In the genomic region with DNA sequence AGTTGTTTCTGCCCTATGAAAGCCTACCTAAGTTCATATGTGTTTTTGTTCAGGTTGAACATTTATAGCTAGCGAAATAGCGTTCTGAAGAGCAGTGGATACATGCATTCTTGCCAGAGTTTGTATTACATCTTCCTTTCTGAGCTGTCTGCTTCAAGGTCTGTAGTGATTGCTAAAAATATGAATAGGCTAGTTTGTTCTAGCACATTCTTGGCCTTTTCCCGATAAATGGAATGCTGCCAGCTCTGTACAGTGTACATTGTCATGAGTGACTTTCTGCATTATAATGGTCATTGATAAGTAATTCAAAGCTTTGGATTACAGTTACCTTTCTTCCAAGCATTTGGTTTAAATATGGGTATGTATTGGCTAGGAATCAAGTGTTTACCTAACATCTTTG, we compare ENCODE assay signal across 8 mouse cellular contexts. TPM values are rescaled to one million over a fixed set of nuclear protein-coding genes. Genes with fewer than 3 reads are reported as not detected.
DNase-seq lines count a peak whose midpoint lies in the region; ATAC-seq and TF ChIP-seq lines count a peak whose summit lies in the region.

No protein-coding gene starts in this region.

- ATAC-seq in kidney, postnatal 0 days (replicated peaks; ENCODE audit: low FRiP score, low read depth), result no peak
- no peak for ATAC-seq in hindbrain, embryonic 15.5 days (ENCODE audit: low FRiP score, low read depth)
- ATAC-seq in midbrain, embryonic 16.5 days, result no peak
- ATAC-seq in CD4-positive, CD25-positive, alpha-beta regulatory T cell, adult 4 months, result no peak

- peak overlapping the region; percentile 73 for H3K4me3 ChIP-seq in kidney, postnatal 0 days (replicated peaks; ENCODE audit: low read depth, low read length)
- peak overlapping the region; percentile 46; the same call in 1 of the 2 replicates for H3K4me3 ChIP-seq in cortical plate, adult 2 months (ENCODE audit: insufficient read depth, low read length)
- H3K4me3 ChIP-seq in hindbrain, embryonic 15.5 days, result peak overlapping the region; percentile 82
- H3K4me3 ChIP-seq in midbrain, embryonic 16.5 days (ENCODE audit: low read depth, low read length), result peak overlapping the region; percentile 81

- no peak for TF ChIP-seq CTCF in kidney, postnatal 0 days (IDR thresholded peaks at IDR 0.05; ENCODE audit: low read depth)
- no peak for TF ChIP-seq CTCF in cortical plate, adult 2 months (IDR thresholded peaks at IDR 0.05; ENCODE audit: extremely low read depth, insufficient read depth, low read length)

- no peak overlapping the region for H3K27ac ChIP-seq in kidney, postnatal 0 days
- no peak overlapping the region for H3K27ac ChIP-seq in cortical plate, adult 2 months (ENCODE audit: insufficient read depth, low read length)
- no peak overlapping the region for H3K27ac ChIP-seq in hindbrain, embryonic 15.5 days (replicated peaks)
- H3K27ac ChIP-seq in midbrain, embryonic 16.5 days (ENCODE audit: low read length), result no peak overlapping the region

- no peaks in the 10 kb centered on the region for H3K9me3 ChIP-seq in kidney, postnatal 0 days (replicated peaks; ENCODE audit: low read length)
- no peaks in the 10 kb centered on the region for H3K9me3 ChIP-seq in hindbrain, embryonic 15.5 days
- H3K9me3 ChIP-seq in midbrain, embryonic 16.5 days (replicated peaks; ENCODE audit: control insufficient read depth, low read length, poor library complexity, severe bottlenecking), result no peaks in the 10 kb centered on the region

- TF ChIP-seq POLR2A in cortical plate, adult 2 months (IDR thresholded peaks at IDR 0.05; ENCODE audit: extremely low read depth, insufficient read depth, low read length), result no peak

- H3K4me2 ChIP-seq in kidney, postnatal 0 days (ENCODE audit: low read length), result peak overlapping the region; percentile 98
- peak overlapping the region; percentile 92 for H3K4me2 ChIP-seq in hindbrain, embryonic 15.5 days
- H3K4me2 ChIP-seq in midbrain, embryonic 16.5 days (ENCODE audit: low read length), result peak overlapping the region; percentile 93

- H3K9ac ChIP-seq in kidney, postnatal 0 days (ENCODE audit: low read depth, low read length), result peak overlapping the region; percentile 55; the same call in 1 of the 2 replicates
- peak overlapping the region; percentile 52 for H3K9ac ChIP-seq in hindbrain, embryonic 15.5 days
- H3K9ac ChIP-seq in midbrain, embryonic 16.5 days (ENCODE audit: low read depth, low read length), result peak overlapping the region; percentile 32; the same call in 1 of the 2 replicates

- H3K4me1 ChIP-seq in kidney, postnatal 0 days (replicated peaks; ENCODE audit: insufficient read depth, low read length), result 0 out of 2 replicates have a peak, but pooled peaks cover 4% of the 10 kb centered on the region
- no peaks in the 10 kb centered on the region for H3K4me1 ChIP-seq in cortical plate, adult 2 months (ENCODE audit: control insufficient read depth, insufficient read depth, low read length)
- H3K4me1 ChIP-seq in hindbrain, embryonic 15.5 days (replicated peaks), result peaks cover 10% of the 10 kb centered on the region
- H3K4me1 ChIP-seq in midbrain, embryonic 16.5 days (ENCODE audit: control insufficient read depth, insufficient read depth, low read length), result peaks cover 7% of the 10 kb centered on the region

- peaks cover 21% of the 10 kb centered on the region for H3K36me3 ChIP-seq in kidney, postnatal 0 days (ENCODE audit: insufficient read depth, low read length)
- peaks cover 26% of the 10 kb centered on the region for H3K36me3 ChIP-seq in hindbrain, embryonic 15.5 days
- H3K36me3 ChIP-seq in midbrain, embryonic 16.5 days (ENCODE audit: control insufficient read depth, insufficient read depth, low read length), result peaks cover 17% of the 10 kb centered on the region

- H3K27me3 ChIP-seq in kidney, postnatal 0 days (ENCODE audit: insufficient read depth, low read length), result peaks cover 12% of the 10 kb centered on the region
- peaks cover 9% of the 10 kb centered on the region for H3K27me3 ChIP-seq in hindbrain, embryonic 15.5 days
- 0 out of 2 replicates have a peak, but pooled peaks cover 2% of the 10 kb centered on the region for H3K27me3 ChIP-seq in midbrain, embryonic 16.5 days (ENCODE audit: control insufficient read depth, insufficient read depth, low read depth, low read length)

- DNase-seq in kidney, postnatal 0 days (ENCODE audit: low spot score), result no peak
- no peak for DNase-seq in kidney, postnatal 14 days
- DNase-seq in retina, embryonic 14.5 days (ENCODE audit: low spot score), result no peak
- DNase-seq in lung, postnatal 4 days, result no peak

- 7% methylated on average over 3 of the region's 3 CpGs for WGBS in kidney, postnatal 0 days
- WGBS in hindbrain, embryonic 15.5 days, result 5% methylated on average over 3 of the region's 3 CpGs
- 6% methylated on average over 3 of the region's 3 CpGs for WGBS in midbrain, embryonic 16.5 days

RNA-seq across cellular contexts. Expression of a gene that starts 0.6 kb away (rescaled TPM):
- polyA plus RNA-seq in kidney, postnatal 0 days (2015; fragmentation: Nextera tagmentation; extraction: Ambion mirVana), result 23.5 and 24.4 TPM in 2 replicates
- 12.3 and 13.0 TPM in 2 replicates for polyA plus RNA-seq in cortical plate, adult 2 months (2012; rRNA removed)
- polyA plus RNA-seq in hindbrain, embryonic 15.5 days (2015; fragmentation: Nextera tagmentation; extraction: Ambion mirVana), result 37.9 and 40.9 TPM in 2 replicates
- polyA plus RNA-seq in midbrain, embryonic 16.5 days (2015; fragmentation: Nextera tagmentation; extraction: Ambion mirVana), result 44.5 and 49.6 TPM in 2 replicates
- polyA plus RNA-seq in CD4-positive, CD25-positive, alpha-beta regulatory T cell, adult 4 months (2017; shearing (Covaris generic)), result 10 to 100 TPM; 26.9 to 27.5 TPM

RNA-seq across cellular contexts. Expression of a gene that starts 1.0 kb away (rescaled TPM):
- polyA plus RNA-seq in kidney, postnatal 0 days (2015; fragmentation: Nextera tagmentation; extraction: Ambion mirVana), result 0.33 and 0.52 TPM in 2 replicates
- polyA plus RNA-seq in cortical plate, adult 2 months (2012; rRNA removed), result 1.4 and 1.6 TPM in 2 replicates
- 1.8 and 2.0 TPM in 2 replicates for polyA plus RNA-seq in hindbrain, embryonic 15.5 days (2015; fragmentation: Nextera tagmentation; extraction: Ambion mirVana)
- 1.5 and 1.6 TPM in 2 replicates for polyA plus RNA-seq in midbrain, embryonic 16.5 days (2015; fragmentation: Nextera tagmentation; extraction: Ambion mirVana)
- under 1 TPM; 0.09 to 0.36 TPM for polyA plus RNA-seq in CD4-positive, CD25-positive, alpha-beta regulatory T cell, adult 4 months (2017; shearing (Covaris generic))
